Mouse (Mus musculus) liver, embryonic 12.5 days (tissue): ENCODE measurements around the gene Cish. TPM values are rescaled to one million over a fixed set of nuclear protein-coding genes. Genes with fewer than 3 reads are reported as not detected.
"Not testable (repeated sequence)": the region's sequence is repeated elsewhere in the genome, so short reads cannot be mapped to it uniquely, and the experiment has no call there.

Source experiments
- ATAC-seq: fragments of 200-750 bp; cut with Nextera tagmentation; 2 replicates; pipeline ENCODE4 v1.8.0; 2017; ENCODE audit warnings: moderate number of reproducible peaks, mild to moderate bottlenecking, moderate library complexity
- H3K27ac ChIP-seq: fragments of 300-500 bp; sonication (generic); 2 replicates; pipeline ENCODE4 v1.5.1; 2016; ENCODE audit warnings: mild to moderate bottlenecking
- H3K27me3 ChIP-seq: fragments of 300-500 bp; sonication (generic); replicated peaks from 2 replicates; pipeline ENCODE4 v1.6.1; 2016; ENCODE audit warnings: mild to moderate bottlenecking, moderate library complexity
- H3K36me3 ChIP-seq: fragments of 300-500 bp; sonication (generic); 2 replicates; pipeline ENCODE4 v1.6.1; 2016; ENCODE audit warnings: mild to moderate bottlenecking, moderate library complexity
- H3K4me1 ChIP-seq: fragments of 300-500 bp; sonication (generic); 2 replicates; pipeline ENCODE4 v1.6.1; 2016
- H3K4me2 ChIP-seq: fragments of 300-500 bp; sonication (generic); 2 replicates; pipeline ENCODE4 v1.6.1; 2016; ENCODE audit warnings: mild to moderate bottlenecking, moderate library complexity
- H3K4me3 ChIP-seq: fragments of 300-500 bp; sonication (generic); 2 replicates; pipeline ENCODE4 v1.5.1; 2016; ENCODE audit warnings: mild to moderate bottlenecking, moderate library complexity
- H3K9ac ChIP-seq: fragments of 300-500 bp; sonication (generic); 2 replicates; pipeline ENCODE4 v1.6.1; 2016; ENCODE audit warnings: mild to moderate bottlenecking, moderate library complexity
- H3K9me3 ChIP-seq: fragments of 300-500 bp; sonication (generic); replicated peaks from 2 replicates; pipeline ENCODE4 v1.6.1; 2016; ENCODE audit warnings: mild to moderate bottlenecking, moderate library complexity
- WGBS: fragments of 180-500 bp; shearing (Covaris S2); methylation state at CpG from one replicate; pipeline ENCODE4 v1.1.7; 2016; ENCODE audit not compliant: insufficient replicate concordance; 5-methylcytosine and 5-hydroxymethylcytosine counted together
- polyA plus RNA-seq: library from polyadenylated mRNA; unstranded; fragments of >200 nt; fragmentation: Nextera tagmentation; extraction: Ambion mirVana; gene quantifications from 2 replicates; pipeline ENCODE4 v1.2.1, GENCODE M21; 2016

Gene Cish
- polyA plus RNA-seq, 1 experiment from 2014 or later = 18.1 TPM

DNA sequence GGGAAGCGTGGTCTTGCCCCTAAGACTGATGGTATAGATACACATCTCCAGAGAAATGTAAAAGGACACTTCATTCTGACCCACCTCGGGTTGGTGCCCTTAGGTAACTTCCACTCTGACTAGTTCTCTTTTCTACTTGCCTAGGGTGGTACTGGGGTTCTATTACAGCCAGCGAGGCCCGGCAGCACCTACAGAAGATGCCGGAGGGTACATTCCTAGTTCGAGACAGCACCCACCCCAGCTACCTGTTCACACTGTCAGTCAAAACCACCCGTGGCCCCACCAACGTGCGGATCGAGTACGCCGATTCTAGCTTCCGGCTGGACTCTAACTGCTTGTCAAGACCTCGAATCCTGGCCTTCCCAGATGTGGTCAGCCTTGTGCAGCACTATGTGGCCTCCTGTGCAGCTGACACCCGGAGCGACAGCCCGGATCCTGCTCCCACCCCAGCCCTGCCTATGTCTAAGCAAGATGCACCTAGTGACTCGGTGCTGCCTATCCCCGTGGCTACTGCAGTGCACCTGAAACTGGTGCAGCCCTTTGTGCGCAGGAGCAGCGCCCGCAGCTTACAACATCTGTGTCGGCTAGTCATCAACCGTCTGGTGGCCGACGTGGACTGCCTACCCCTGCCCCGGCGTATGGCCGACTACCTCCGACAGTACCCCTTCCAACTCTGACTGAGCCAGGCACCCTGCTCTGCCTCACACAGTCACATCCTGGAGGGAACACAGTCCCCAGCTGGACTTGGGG lies 4.6 kb downstream of the Cish start:
- Histone ChIP-seq H3K36me3 (peaks cover 39% of the 10 kb centered on the region), H3K27me3 (0 out of 2 replicates have a peak, but pooled peaks cover 4% of the 10 kb centered on the region), H3K4me1 (peaks cover 93% of the 10 kb centered on the region), H3K4me2 (no peak overlapping the region), H3K9me3 (no peaks in the 10 kb centered on the region), H3K4me3 (no peak overlapping the region), H3K27ac (peak overlapping the region; percentile 55; the same call in 1 of the 2 replicates), H3K9ac (no peak overlapping the region)
- WGBS = 90% methylated on average over 30 of the region's 30 CpGs
- ATAC-seq = no peak

DNA sequence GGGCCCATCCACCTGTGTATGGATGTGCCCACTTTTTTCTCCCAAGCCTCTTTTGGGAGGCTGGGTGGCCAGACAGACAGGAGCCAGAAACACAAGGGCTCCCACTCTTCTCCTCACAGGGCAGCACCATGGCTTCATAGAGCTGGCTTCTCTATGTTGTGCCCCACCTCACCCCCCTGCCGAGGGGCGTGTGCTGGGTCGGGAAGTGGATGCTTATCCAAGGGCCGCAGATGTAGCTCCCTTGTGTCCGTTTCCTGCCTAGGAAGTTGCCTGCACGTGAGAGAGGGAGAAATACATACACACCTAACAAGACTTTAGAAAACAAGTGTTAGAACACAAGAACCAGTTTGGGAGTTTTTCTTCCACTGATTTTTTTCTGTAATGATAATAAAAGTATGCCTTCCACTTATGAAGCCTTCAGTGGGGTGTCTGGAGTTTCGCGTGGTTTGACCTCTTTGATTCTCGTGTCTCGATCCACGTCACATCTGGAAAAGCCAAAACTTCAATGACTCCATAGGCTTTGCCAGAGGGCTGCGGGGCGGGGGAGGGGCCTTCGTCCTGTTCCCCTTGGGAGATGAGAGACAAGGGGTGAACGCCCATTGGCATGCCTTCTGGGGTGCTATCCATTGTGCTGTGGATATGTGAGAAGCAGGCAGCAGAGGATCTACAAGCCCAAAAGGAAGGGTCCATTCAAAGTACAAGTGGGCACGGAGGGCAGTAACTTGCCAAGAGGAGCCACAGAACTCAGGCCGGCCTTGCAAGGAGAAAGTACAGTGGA lies 5.9 kb downstream of the Cish start:
- H3K9me3 ChIP-seq = no peaks in the 10 kb centered on the region
- H3K4me2 ChIP-seq = peak overlapping the region; percentile 37
- H3K4me1 ChIP-seq = peaks cover 98% of the 10 kb centered on the region
- H3K9ac ChIP-seq = 0 out of 2 replicates have a peak overlapping the region, but pooled peaks have one; percentile 1
- peak overlapping the region; percentile 55; the same call in 1 of the 2 replicates for H3K27ac ChIP-seq
- H3K4me3 ChIP-seq = no peak overlapping the region
- no peak for ATAC-seq
- peaks cover 39% of the 10 kb centered on the region for H3K36me3 ChIP-seq
- 59% methylated on average over 17 of the region's 17 CpGs for WGBS
- 0 out of 2 replicates have a peak, but pooled peaks cover 4% of the 10 kb centered on the region for H3K27me3 ChIP-seq

- Histone ChIP-seq H3K4me3 (no peak overlapping the region), H3K9me3 (no peaks in the 10 kb centered on the region), H3K9ac (no peak overlapping the region), H3K36me3 (peaks cover 39% of the 10 kb centered on the region), H3K27ac (peak overlapping the region; percentile 55), H3K4me2 (no peak overlapping the region), H3K4me1 (peaks cover 100% of the 10 kb centered on the region), H3K27me3 (0 out of 2 replicates have a peak, but pooled peaks cover 4% of the 10 kb centered on the region)
- WGBS = 65% methylated on average over 7 of the region's 7 CpGs
- ATAC-seq = no peak
These were observed 6.8 kb downstream of the Cish start for GRCm38 (mm10) chr9:107302592-107302991.

GRCm38 (mm10) chr9:107303121-107303820 lies 7.4 kb downstream of the Cish start:
- Histone ChIP-seq H3K27ac (peak overlapping the region; percentile 55), H3K36me3 (peaks cover 39% of the 10 kb centered on the region), H3K27me3 (0 out of 2 replicates have a peak, but pooled peaks cover 4% of the 10 kb centered on the region), H3K4me2 (no peak overlapping the region), H3K4me1 (peaks cover 100% of the 10 kb centered on the region), H3K9ac (no peak overlapping the region), H3K4me3 (no peak overlapping the region), H3K9me3 (no peaks in the 10 kb centered on the region)
- 74% methylated on average over 9 of the region's 9 CpGs for WGBS
- no peak for ATAC-seq

- Histone ChIP-seq H3K27ac (peak overlapping the region; percentile 61), H3K27me3 (0 out of 2 replicates have a peak, but pooled peaks cover 4% of the 10 kb centered on the region), H3K36me3 (peaks cover 39% of the 10 kb centered on the region), H3K4me2 (peak overlapping the region; percentile 45), H3K4me3 (no peak overlapping the region), H3K9me3 (no peaks in the 10 kb centered on the region), H3K9ac (peak overlapping the region; percentile 52), H3K4me1 (peaks cover 99% of the 10 kb centered on the region)
- ATAC-seq = no peak
- 73% methylated on average over 5 of the region's 5 CpGs for whole genome bisulfite sequencing
These were observed 8.1 kb downstream of the Cish start for GRCm38 (mm10) chr9:107303900-107304299.

- peak; percentile 66; the same call in 1 of the 2 replicates for ATAC-seq
- WGBS = 50% methylated on average over 3 of the region's 3 CpGs
- peak overlapping the region; percentile 52 for H3K9ac ChIP-seq
- H3K4me1 ChIP-seq = peaks cover 94% of the 10 kb centered on the region
- H3K36me3 ChIP-seq = peaks cover 39% of the 10 kb centered on the region
- H3K27me3 ChIP-seq = 0 out of 2 replicates have a peak, but pooled peaks cover 4% of the 10 kb centered on the region
- peak overlapping the region; percentile 45 for H3K4me2 ChIP-seq
- peak overlapping the region; percentile 61 for H3K27ac ChIP-seq
- no peak overlapping the region for H3K4me3 ChIP-seq
- H3K9me3 ChIP-seq = no peaks in the 10 kb centered on the region
These were observed 8.6 kb downstream of the Cish start for GRCm38 (mm10) chr9:107304383-107304782.

DNA sequence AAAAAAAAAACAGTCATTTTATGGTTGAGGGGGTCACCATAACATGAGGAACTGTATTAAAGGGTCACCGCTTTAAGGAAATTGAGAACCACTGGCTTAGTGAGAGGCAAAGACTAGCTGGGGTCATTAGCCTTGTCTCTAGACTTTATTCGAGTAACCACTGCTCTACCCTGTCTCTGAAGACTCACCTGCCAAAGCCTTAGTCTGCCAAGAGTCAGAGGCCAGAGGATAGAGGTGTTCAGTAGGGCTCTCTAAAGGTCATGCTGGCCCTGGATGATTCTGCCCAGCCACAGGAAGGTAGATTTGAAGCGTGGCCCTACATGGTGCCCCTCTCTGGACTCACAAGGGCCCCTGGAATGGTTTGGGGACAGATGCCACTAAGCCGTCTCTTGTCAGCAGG lies 9.2 kb downstream of the Cish start:
- Histone ChIP-seq H3K4me2 (no peak overlapping the region), H3K36me3 (peaks cover 36% of the 10 kb centered on the region), H3K9ac (0 out of 2 replicates have a peak overlapping the region, but pooled peaks have one; percentile 6), H3K4me1 (peaks cover 88% of the 10 kb centered on the region), H3K27ac (peak overlapping the region; percentile 58), H3K27me3 (0 out of 2 replicates have a peak, but pooled peaks cover 4% of the 10 kb centered on the region), H3K4me3 (no peak overlapping the region), H3K9me3 (no peaks in the 10 kb centered on the region)
- WGBS = 72% methylated on average over 4 of the region's 4 CpGs
- no peak for ATAC-seq

GRCm38 (mm10) chr9:107305601-107306542 lies 10.0 kb downstream of the Cish start:
- Histone ChIP-seq H3K4me2 (no peak overlapping the region), H3K4me3 (no peak overlapping the region), H3K9ac (no peak overlapping the region), H3K27ac (peak overlapping the region; percentile 58), H3K36me3 (peaks cover 28% of the 10 kb centered on the region), H3K9me3 (no peaks in the 10 kb centered on the region), H3K27me3 (no peaks in the 10 kb centered on the region), H3K4me1 (peaks cover 80% of the 10 kb centered on the region)
- no peak for ATAC-seq
- WGBS = 68% methylated on average over 13 of the region's 13 CpGs

DNA sequence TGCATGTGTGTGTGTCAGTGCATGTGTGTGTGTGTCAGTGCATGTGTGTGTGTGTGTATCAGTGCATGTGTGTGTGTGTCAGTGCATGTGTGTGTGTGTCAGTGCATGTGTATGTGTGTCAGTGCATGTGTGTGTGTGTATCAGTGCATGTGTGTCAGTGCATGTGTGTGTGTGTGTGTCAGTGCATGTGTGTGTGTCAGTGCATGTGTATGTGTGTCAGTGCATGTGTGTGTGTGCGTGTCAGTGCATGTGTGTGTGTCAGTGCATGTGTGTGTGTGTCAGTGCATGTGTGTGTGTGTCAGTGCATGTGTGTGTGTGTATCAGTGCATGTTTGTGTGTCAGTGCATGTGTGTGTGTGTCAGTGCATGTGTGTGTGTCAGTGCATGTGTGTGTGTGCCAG lies 10.8 kb downstream of the Cish start:
- Histone ChIP-seq H3K27ac (peak overlapping the region; percentile 79), H3K4me1 (peaks cover 78% of the 10 kb centered on the region)
- not testable (repeated sequence) for H3K9me3 ChIP-seq

GRCm38 (mm10) chr9:107307099-107307872 lies 11.5 kb downstream of the Cish start:
- 0 out of 2 replicates have a peak overlapping the region, but pooled peaks have one; percentile 6 for H3K4me3 ChIP-seq
- peak; percentile 89 for ATAC-seq
- peaks cover 14% of the 10 kb centered on the region for H3K36me3 ChIP-seq
- 35% methylated on average over 11 of the region's 11 CpGs for WGBS
- peaks cover 78% of the 10 kb centered on the region for H3K4me1 ChIP-seq
- H3K9ac ChIP-seq = peak overlapping the region; percentile 55
- peak overlapping the region; percentile 79 for H3K27ac ChIP-seq
- peak overlapping the region; percentile 58 for H3K4me2 ChIP-seq
- H3K9me3 ChIP-seq = no peaks in the 10 kb centered on the region
- no peaks in the 10 kb centered on the region for H3K27me3 ChIP-seq

More for the DNA sequence above, 10.8 kb downstream of the Cish start:
- H3K27me3 ChIP-seq, H3K4me2 ChIP-seq, ATAC-seq, H3K4me3 ChIP-seq: not testable (repeated sequence)
- Histone ChIP-seq H3K9ac (peak overlapping the region; percentile 55; the same call in 1 of the 2 replicates), H3K36me3 (peaks cover 20% of the 10 kb centered on the region)
- 92% methylated on average over 1 of the region's 1 CpGs for WGBS
